Mouse (Mus musculus) liver, adult 2 months (tissue): ENCODE measurements around the gene Sox5.

Experiments used
- CTCF ChIP-seq: fragments of 200-500 bp; IDR thresholded peaks from 2 replicates; pipeline ENCODE4 v1.5.1; 2011; ENCODE audit warnings: low read depth, low read length, control low read depth
- POLR2A ChIP-seq: fragments of 200-500 bp; IDR thresholded peaks from 2 replicates; pipeline ENCODE4 v1.6.1; 2011; ENCODE audit warnings: low read length, control low read depth; ENCODE audit not compliant: insufficient read depth; ENCODE audit errors: extremely low read depth

- TF ChIP-seq CTCF (no peak), POLR2A (no peak)
These were observed 322.3 kb downstream of the Sox5 start for GRCm38 (mm10) chr6:144459486-144459885.
